Mouse (Mus musculus): Measurements from ENCODE around the gene Prrt3. TPM values are rescaled to one million over a fixed set of nuclear protein-coding genes. Genes with fewer than 3 reads are reported as not detected.

The Prrt3 gene
- polyA plus RNA-seq, 1 experiment = not detected

- no peak within 1 kb of the TSS for H3K4me3 ChIP-seq (ENCODE audit: insufficient read depth, low read length)
- no peak within 1 kb of the TSS for H3K27ac ChIP-seq (ENCODE audit: insufficient read depth, low read length)
- H3K4me1 ChIP-seq (ENCODE audit: control insufficient read depth, insufficient read depth, low read length) = no peaks in the 10 kb centered on the region
- TF ChIP-seq CTCF (IDR thresholded peaks at IDR 0.05; ENCODE audit: borderline replicate concordance, insufficient read depth, low read length) = no peak
- no peak for TF ChIP-seq POLR2A (IDR thresholded peaks at IDR 0.05; ENCODE audit: low read depth, low read length)
Observed at GRCm38 (mm10) chr6:113457952-113458534, 43.7 kb downstream of the Prrt3 start, which contains the start of gene Il17re. TSS of gene Il17re (plus strand) at chr6:113458484.

- Histone ChIP-seq H3K27ac (ENCODE audit: insufficient read depth, low read length) (no peak overlapping the region), H3K4me3 (ENCODE audit: insufficient read depth, low read length) (no peak overlapping the region), H3K4me1 (ENCODE audit: control insufficient read depth, insufficient read depth, low read length) (peaks cover 3% of the 10 kb centered on the region; the same call in 1 of the 2 replicates)
- TF ChIP-seq CTCF (IDR thresholded peaks at IDR 0.05; ENCODE audit: borderline replicate concordance, insufficient read depth, low read length) (no peak), POLR2A (IDR thresholded peaks at IDR 0.05; ENCODE audit: low read depth, low read length) (no peak)
Observed at GRCm38 (mm10) chr6:113455007-113455406, 46.7 kb downstream of the Prrt3 start.

GRCm38 (mm10) chr6:113451839-113452238 lies 49.9 kb downstream of the Prrt3 start:
- Histone ChIP-seq H3K4me1 (ENCODE audit: control insufficient read depth, insufficient read depth, low read length) (peaks cover 3% of the 10 kb centered on the region; the same call in 1 of the 2 replicates), H3K4me3 (ENCODE audit: insufficient read depth, low read length) (no peak overlapping the region), H3K27ac (ENCODE audit: insufficient read depth, low read length) (no peak overlapping the region)
- TF ChIP-seq POLR2A (IDR thresholded peaks at IDR 0.05; ENCODE audit: low read depth, low read length) = no peak

GRCm38 (mm10) chr6:113447639-113448038 lies 54.1 kb downstream of the Prrt3 start:
- H3K27ac ChIP-seq (ENCODE audit: insufficient read depth, low read length) = no peak overlapping the region
- H3K4me1 ChIP-seq (ENCODE audit: control insufficient read depth, insufficient read depth, low read length) = peaks cover 3% of the 10 kb centered on the region; the same call in 1 of the 2 replicates
- TF ChIP-seq POLR2A (IDR thresholded peaks at IDR 0.05; ENCODE audit: low read depth, low read length) (no peak), CTCF (IDR thresholded peaks at IDR 0.05; ENCODE audit: borderline replicate concordance, insufficient read depth, low read length) (no peak)
- H3K4me3 ChIP-seq (ENCODE audit: insufficient read depth, low read length) = no peak overlapping the region

- no peak overlapping the region for H3K4me3 ChIP-seq (ENCODE audit: insufficient read depth, low read length)
- no peaks in the 10 kb centered on the region for H3K4me1 ChIP-seq (ENCODE audit: control insufficient read depth, insufficient read depth, low read length)
- H3K27ac ChIP-seq (ENCODE audit: insufficient read depth, low read length) = no peak overlapping the region
- TF ChIP-seq CTCF (IDR thresholded peaks at IDR 0.05; ENCODE audit: borderline replicate concordance, insufficient read depth, low read length) (no peak), POLR2A (IDR thresholded peaks at IDR 0.05; ENCODE audit: low read depth, low read length) (no peak)
Observed at GRCm38 (mm10) chr6:113444207-113444965, 57.3 kb downstream of the Prrt3 start.

Other genes starting within 250 kb of the Prrt3 start
- gene Cpne9, start 219.6 kb downstream of the Prrt3 start, polyA plus RNA-seq (2011; ENCODE audit: insufficient read length, low read depth, missing spikeins) = 0.25 TPM in 1 of 2 replicates, not detected in the other
- gene Brpf1, start 194.8 kb downstream of the Prrt3 start, polyA plus RNA-seq (2011; ENCODE audit: insufficient read length, low read depth, missing spikeins) = 16.5 and 17.0 TPM in 2 replicates
- gene Ogg1, start 175.0 kb downstream of the Prrt3 start, polyA plus RNA-seq (2011; ENCODE audit: insufficient read length, low read depth, missing spikeins) = 20.9 and 24.3 TPM in 2 replicates
- gene Camk1, start 157.9 kb downstream of the Prrt3 start, polyA plus RNA-seq (2011; ENCODE audit: insufficient read length, low read depth, missing spikeins) = 56.3 and 66.6 TPM in 2 replicates
- gene Tada3, start 124.0 kb downstream of the Prrt3 start, polyA plus RNA-seq (2011; ENCODE audit: insufficient read length, low read depth, missing spikeins) = 26.0 and 31.5 TPM in 2 replicates
- 179 and 247 TPM in 2 replicates for gene Arpc4, start 123.8 kb downstream of the Prrt3 start, polyA plus RNA-seq (2011; ENCODE audit: insufficient read length, low read depth, missing spikeins)
- gene Ttll3, start 112.7 kb downstream of the Prrt3 start, polyA plus RNA-seq (2011; ENCODE audit: insufficient read length, low read depth, missing spikeins) = 6.6 and 7.7 TPM in 2 replicates
- gene Rpusd3, start 82.6 kb downstream of the Prrt3 start, polyA plus RNA-seq (2011; ENCODE audit: insufficient read length, low read depth, missing spikeins) = 7.7 and 8.0 TPM in 2 replicates
- gene Cidec, start 66.2 kb downstream of the Prrt3 start, polyA plus RNA-seq (2011; ENCODE audit: insufficient read length, low read depth, missing spikeins) = not detected in 2 replicates
- gene Jagn1, start 59.4 kb downstream of the Prrt3 start, polyA plus RNA-seq (2011; ENCODE audit: insufficient read length, low read depth, missing spikeins) = 48.6 and 48.9 TPM in 2 replicates
- gene Il17re, start 43.4 kb downstream of the Prrt3 start, polyA plus RNA-seq (2011; ENCODE audit: insufficient read length, low read depth, missing spikeins) = not detected in 2 replicates
- 20.7 and 23.5 TPM in 2 replicates for gene Il17rc, start 30.5 kb downstream of the Prrt3 start, polyA plus RNA-seq (2011; ENCODE audit: insufficient read length, low read depth, missing spikeins)
- 27.5 and 34.4 TPM in 2 replicates for gene Creld1, start 18.6 kb downstream of the Prrt3 start, polyA plus RNA-seq (2011; ENCODE audit: insufficient read length, low read depth, missing spikeins)
- gene Emc3, start 29.7 kb upstream of the Prrt3 start, polyA plus RNA-seq (2011; ENCODE audit: insufficient read length, low read depth, missing spikeins) = 79.5 and 90.5 TPM in 2 replicates
- gene Fancd2, start 29.8 kb upstream of the Prrt3 start, polyA plus RNA-seq (2011; ENCODE audit: insufficient read length, low read depth, missing spikeins) = 9.2 and 15.6 TPM in 2 replicates
- gene Fancd2os, start 98.8 kb upstream of the Prrt3 start, polyA plus RNA-seq (2011; ENCODE audit: insufficient read length, low read depth, missing spikeins) = not detected in 2 replicates
- 162 and 173 TPM in 2 replicates for gene Brk1, start 102.8 kb upstream of the Prrt3 start, polyA plus RNA-seq (2011; ENCODE audit: insufficient read length, low read depth, missing spikeins)
- gene Vhl, start 122.0 kb upstream of the Prrt3 start, polyA plus RNA-seq (2011; ENCODE audit: insufficient read length, low read depth, missing spikeins) = 23.5 and 38.7 TPM in 2 replicates
- 21.3 and 28.4 TPM in 2 replicates for gene Irak2, start 136.5 kb upstream of the Prrt3 start, polyA plus RNA-seq (2011; ENCODE audit: insufficient read length, low read depth, missing spikeins)
- gene Tatdn2, start 195.1 kb upstream of the Prrt3 start, polyA plus RNA-seq (2011; ENCODE audit: insufficient read length, low read depth, missing spikeins) = 47.5 and 48.1 TPM in 2 replicates
- not detected in 2 replicates for gene Ghrl, start 217.9 kb upstream of the Prrt3 start, polyA plus RNA-seq (2011; ENCODE audit: insufficient read length, low read depth, missing spikeins)
- gene Sec13, start 238.8 kb upstream of the Prrt3 start, polyA plus RNA-seq (2011; ENCODE audit: insufficient read length, low read depth, missing spikeins) = 182 and 189 TPM in 2 replicates